Mouse (Mus musculus) c-Kit-positive CD71-negative TER-119-negative erythroid progenitor cells, embryonic 14.5 days (primary cell): ENCODE results near the gene Ms4a7.
"Not testable (repeated sequence)": the region's sequence is repeated elsewhere in the genome, so short reads cannot be mapped to it uniquely, and the experiment has no call there.

Source experiments
- DNase-seq: peaks from one replicate; pipeline ENCODE4 v3.0.0-alpha.2; 2013; ENCODE audit warnings: low read depth

Gene Ms4a7

GRCm38 (mm10) chr19:11335932-11336331 lies at the start of gene Ms4a7:
Gene Ms4a7 (minus strand): TSS chr19:11336146.
- peak; percentile 26 for DNase-seq

DNA sequence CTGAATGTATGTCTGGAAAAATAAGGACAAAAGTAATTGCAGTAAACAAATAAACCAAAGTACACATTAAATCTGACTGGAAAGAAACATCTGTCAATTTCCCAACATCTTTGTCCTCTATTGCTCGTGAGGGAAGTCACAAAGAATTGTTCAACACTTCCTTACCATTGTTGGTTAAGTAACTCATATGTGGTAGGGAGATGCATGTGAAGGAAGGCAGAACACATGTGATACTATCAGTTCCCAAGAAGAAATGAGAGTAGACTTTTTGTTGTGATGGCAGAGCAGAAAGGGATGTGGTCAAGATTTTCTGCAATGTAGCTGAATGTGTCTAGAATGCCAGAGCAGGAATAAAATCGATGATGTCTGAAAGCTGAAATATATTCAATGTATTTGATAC lies 40.5 kb upstream of the Ms4a7 start:
- no peak for DNase-seq

- no peak for DNase-seq
Observed at GRCm38 (mm10) chr19:11375273-11375672, 39.3 kb upstream of the Ms4a7 start, which contains the start of gene Ms4a4a. Gene Ms4a4a (plus strand): TSS chr19:11375523.

GRCm38 (mm10) chr19:11371181-11371580 lies 35.2 kb upstream of the Ms4a7 start:
- DNase-seq, result no peak

- no peak for DNase-seq
Observed at GRCm38 (mm10) chr19:11368310-11368709, 32.4 kb upstream of the Ms4a7 start.

DNA sequence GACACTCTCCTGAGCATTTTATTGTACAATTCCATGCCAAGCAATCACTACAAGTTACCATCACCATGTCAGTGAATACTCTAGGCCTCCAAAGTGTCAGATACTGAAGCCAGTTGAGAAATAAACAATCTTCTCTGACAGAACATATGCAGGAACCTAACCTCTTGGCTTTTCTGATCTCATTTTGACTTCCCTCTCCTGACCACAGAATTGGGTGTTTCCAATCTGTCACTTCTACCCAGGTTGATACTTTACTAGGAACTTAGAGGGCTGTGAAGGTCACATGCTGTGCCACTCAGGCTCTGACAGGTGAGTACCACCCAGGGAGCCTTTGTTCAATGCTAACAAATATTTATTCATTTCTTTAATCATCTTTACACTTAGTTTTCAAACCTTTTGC lies 26.1 kb upstream of the Ms4a7 start:
- DNase-seq, result no peak

GRCm38 (mm10) chr19:11360106-11360505 lies 24.2 kb upstream of the Ms4a7 start:
- no peak for DNase-seq

DNA sequence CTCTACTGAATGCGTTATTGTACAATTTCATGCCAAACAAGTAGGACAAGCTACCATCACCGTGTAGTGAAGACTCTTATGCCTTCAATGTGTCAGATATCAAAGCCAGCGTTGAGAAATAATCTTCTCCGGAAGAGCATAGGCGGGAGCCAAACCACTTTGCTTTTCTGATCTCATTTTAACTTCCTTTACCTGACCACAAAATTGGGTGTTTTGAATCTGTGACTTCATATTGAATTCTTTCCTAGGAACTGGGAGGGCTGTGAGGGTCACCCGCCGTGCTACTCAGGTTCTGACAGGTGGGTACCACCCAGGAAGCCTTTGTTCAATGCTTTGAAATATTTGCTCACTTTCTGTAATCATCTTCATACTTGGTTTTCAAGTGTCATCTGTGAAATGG lies 19.8 kb upstream of the Ms4a7 start:
- no peak for DNase-seq

- no peak for DNase-seq
Observed at GRCm38 (mm10) chr19:11351878-11352277, 15.9 kb upstream of the Ms4a7 start.

GRCm38 (mm10) chr19:11349698-11350481 lies 13.9 kb upstream of the Ms4a7 start:
- no peak for DNase-seq

DNA sequence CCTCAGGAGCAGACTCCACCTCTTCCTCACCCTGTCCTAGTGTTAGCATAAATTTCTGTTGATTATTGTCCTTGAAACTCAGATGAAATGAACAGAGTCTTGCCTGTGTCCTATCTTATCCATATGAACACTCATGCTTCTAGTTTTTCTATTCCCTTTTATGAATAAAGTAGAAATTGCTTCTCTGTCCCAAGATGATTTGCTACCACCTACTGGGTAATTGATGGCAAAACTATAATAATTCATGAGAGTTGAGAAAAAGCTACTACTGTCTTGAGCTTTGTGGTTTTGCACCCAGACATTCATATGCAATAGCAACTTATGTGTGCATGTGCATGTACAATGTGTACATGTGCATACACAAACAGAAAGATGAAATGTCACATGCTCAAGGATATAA lies 8.0 kb upstream of the Ms4a7 start:
- no peak for DNase-seq

DNA sequence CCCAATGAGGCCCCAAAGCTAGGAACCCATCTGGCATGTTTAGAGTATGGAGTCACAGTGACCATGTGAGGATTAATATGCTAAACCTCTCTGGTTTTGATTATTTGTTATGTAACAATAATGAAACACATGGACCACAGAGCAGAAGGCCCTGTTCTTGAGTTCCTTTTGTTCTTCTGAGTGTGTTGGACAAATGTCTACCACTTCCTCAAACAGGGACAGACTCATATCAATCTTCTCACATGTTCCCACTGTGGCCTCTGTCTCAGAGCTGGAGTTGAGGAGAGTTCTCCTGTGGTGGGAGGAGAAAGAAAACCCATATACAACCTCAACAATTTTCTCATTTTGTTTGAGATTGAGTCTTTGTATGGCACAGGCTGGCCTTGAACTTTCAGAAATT lies 7.2 kb upstream of the Ms4a7 start:
- DNase-seq, result no peak

- DNase-seq, result no peak
Observed at GRCm38 (mm10) chr19:11321123-11321522, 14.8 kb downstream of the Ms4a7 start.

GRCm38 (mm10) chr19:11316786-11317185 lies 19.2 kb downstream of the Ms4a7 start:
- no peak for DNase-seq

DNA sequence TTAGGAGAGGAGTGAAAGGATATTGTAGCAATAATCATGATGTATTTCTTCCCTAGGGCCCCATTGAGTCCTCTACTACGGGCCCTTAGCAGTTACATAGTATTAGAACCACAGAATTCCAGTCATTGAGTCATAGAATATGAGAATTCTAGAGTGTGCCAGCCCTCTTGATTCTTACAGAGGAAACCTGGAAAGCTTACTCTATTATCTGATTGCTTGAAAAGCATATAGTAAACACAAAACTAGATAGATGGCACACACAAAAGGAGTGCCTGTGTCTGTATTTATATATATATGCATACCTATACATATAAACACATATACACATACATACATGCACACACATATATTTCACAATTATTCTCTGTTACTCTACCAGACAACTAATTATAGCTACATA lies 21.6 kb downstream of the Ms4a7 start, which contains the start of gene Ms4a14:
Ms4a14 (minus strand) TSS at position 101 of the 400 bp plus-strand sequence.
- DNase-seq, result no peak

DNA sequence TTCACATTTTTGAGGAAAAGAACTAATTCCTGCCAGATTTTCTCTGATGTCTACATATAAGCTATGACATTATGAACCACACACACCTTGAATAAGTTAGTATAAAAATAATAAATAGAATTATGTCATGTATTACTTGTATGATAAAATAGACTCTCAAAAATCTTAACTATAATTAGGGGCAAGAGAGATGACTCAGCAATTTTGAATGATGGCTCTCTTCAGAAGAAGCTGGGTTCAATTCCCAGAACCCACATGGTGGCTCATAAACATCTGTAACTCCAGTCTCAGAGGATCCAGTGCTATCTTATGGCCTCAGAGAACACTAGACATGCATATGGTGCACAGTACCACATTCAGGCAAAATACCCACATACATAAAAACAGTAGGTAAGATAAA lies 27.1 kb downstream of the Ms4a7 start:
- no peak for DNase-seq

- not testable (repeated sequence) for DNase-seq
Observed at GRCm38 (mm10) chr19:11299529-11299928, 36.4 kb downstream of the Ms4a7 start.

DNA sequence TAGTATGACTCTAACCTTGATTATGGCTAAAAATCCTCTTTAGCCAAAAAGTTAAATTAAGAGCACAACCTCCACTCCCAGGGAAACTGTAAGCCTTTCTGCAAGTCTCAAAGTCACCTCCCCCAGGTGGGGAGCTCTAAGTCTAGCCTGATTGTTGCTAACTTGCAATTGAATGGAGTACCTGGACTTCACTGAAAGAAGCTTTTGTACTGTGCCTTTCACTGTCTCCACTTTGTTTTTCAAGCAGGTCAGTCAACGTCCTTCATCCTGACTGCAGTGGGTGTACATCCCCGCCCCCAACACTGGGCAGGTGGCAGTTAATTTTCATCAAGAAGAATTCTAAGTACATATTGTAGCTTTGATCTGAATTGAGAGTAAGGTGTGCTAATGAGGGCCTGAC lies 37.0 kb downstream of the Ms4a7 start:
- no peak for DNase-seq

DNA sequence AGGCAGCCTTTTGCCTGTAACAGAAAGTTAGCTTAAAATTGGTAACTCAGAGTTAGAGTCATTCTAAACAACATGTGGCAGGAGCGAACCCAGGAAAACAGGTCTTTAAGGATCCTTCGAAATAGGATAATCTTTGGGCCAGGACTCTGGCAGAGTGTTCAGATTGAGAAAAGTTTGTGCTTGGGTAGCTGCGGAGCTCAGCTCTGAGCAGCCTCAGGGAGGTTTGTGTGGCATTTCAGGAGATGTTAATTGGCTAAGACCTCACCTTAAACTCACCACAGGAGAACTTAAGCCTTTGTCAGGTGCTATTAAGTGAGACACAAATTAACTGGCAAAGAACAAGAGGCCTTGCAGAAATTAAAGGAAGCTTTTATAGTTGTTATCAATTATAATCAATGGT lies 42.3 kb downstream of the Ms4a7 start:
- DNase-seq, result not testable (repeated sequence)

- peak; percentile 12 for DNase-seq
Observed at GRCm38 (mm10) chr19:11292990-11293389, 43.0 kb downstream of the Ms4a7 start.

DNA sequence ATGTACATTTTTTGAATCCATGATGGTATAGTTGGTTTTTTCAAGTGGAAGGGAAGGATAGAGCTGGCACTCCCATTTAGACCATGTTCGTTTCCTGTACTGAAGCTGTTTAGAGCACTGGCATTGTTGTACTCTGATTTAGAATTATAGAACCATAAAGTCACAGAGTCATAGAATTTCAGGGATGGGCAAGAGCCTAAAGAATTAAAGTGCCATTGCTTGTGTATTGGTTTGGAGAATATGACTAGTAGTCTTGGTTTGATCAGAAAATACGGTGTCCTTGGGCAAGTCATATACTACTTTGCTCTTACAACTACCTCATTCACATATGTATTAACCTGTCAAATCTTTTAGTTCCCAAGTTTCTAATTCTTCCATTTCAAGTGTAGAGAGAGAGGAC lies 52.2 kb downstream of the Ms4a7 start, which contains the start of gene Ms4a5:
Ms4a5 (minus strand) TSS at position 101 of the 400 bp plus-strand sequence.
- no peak for DNase-seq

DNA sequence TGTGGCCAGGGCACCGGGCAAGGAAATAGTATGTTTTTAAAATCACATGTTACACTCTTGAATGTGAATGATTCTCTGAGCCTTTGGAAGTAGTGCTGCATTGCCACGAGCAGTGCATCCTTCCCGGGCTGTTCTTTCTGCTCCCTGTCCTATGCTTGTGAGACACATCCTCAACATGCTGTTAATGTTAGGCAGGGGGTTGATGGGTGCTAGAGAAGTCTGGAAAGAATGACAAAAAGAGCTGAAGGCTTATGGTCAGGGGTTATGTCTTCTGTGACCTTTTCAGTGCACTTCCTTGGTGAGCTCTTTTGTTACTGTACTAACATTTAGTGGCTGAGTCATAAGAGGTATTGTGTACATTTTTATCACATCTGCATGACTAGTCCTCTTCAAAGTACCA lies 55.7 kb downstream of the Ms4a7 start:
- no peak for DNase-seq

DNA sequence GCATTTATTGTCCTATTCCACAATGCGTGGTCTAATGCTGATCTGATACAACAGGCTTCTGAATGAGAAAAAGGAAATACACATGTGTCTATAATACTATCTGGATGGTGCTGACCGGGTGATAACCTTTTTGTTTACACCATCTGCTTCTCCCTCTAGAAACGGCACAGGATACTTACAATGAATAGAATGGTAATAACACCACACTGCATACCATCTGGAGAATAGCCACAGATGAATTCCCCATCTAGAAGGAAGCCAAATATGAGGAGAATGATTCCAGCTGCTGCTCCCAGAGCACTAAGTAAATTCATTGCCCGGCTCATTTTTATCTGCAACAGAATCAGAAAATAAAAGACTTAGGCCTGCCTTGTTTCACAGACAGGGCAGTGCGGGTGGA lies 59.5 kb downstream of the Ms4a7 start:
- no peak for DNase-seq
